ENCODE assay signal across 26 mouse cellular contexts in genomic region chr8:53892205-53892710, GRCm38 (mm10).
A peak's percentile ranks its signal among the peaks of the same experiment; 100 is the strongest.
DNase-seq lines count a peak whose midpoint lies in the region; ATAC-seq lines count a peak whose summit lies in the region.
"Had no signal": no experiment of that assay in that cellular context is flagged by ENCODE, and none has a peak within 500 bp of the region (broad histone marks: within the 10 kb centered on the region; RNA-seq: fewer than 3 reads in every experiment).

No protein-coding gene starts in this region.

- H3K9ac ChIP-seq in forebrain, embryonic 13.5 days: no peak overlapping the region
- H3K9ac ChIP-seq: heart, embryonic 13.5 days; hindbrain, embryonic 14.5 days; limb, embryonic 12.5 days; liver, embryonic 15.5 days; lung, embryonic 15.5 days had no signal

- H3K36me3 ChIP-seq in forebrain, embryonic 13.5 days (ENCODE audit: poor library complexity, severe bottlenecking): no peaks in the 10 kb centered on the region
- no peaks in the 10 kb centered on the region for H3K36me3 ChIP-seq in forebrain, embryonic 10.5 days (replicated peaks)
- H3K36me3 ChIP-seq: heart, embryonic 13.5 days; limb, embryonic 12.5 days; liver, embryonic 15.5 days; lung, embryonic 15.5 days had no signal

- ATAC-seq in forebrain, embryonic 13.5 days: peak; percentile 64
- peak; percentile 36; the same call in 1 of the 2 replicates for ATAC-seq in common myeloid progenitor, adult 5-6 weeks (replicated peaks; ENCODE audit: low read depth, poor library complexity, severe bottlenecking)
- ATAC-seq in activated CD4-positive, CD25-positive, alpha-beta regulatory T cell, adult 4 months: no peak
- ATAC-seq: intestine, postnatal 0 days; midbrain, embryonic 16.5 days; Patski had no signal

- no peaks in the 10 kb centered on the region for H3K9me3 ChIP-seq in forebrain, embryonic 13.5 days (replicated peaks)
- no peaks in the 10 kb centered on the region for H3K9me3 ChIP-seq in forebrain, embryonic 10.5 days
- H3K9me3 ChIP-seq: heart, embryonic 13.5 days; limb, embryonic 12.5 days; liver, embryonic 15.5 days; lung, embryonic 15.5 days had no signal

- no peak overlapping the region for H3K27ac ChIP-seq in forebrain, embryonic 13.5 days
- no peak overlapping the region for H3K27ac ChIP-seq in forebrain, embryonic 10.5 days
- H3K27ac ChIP-seq: heart, embryonic 13.5 days; hindbrain, embryonic 14.5 days; limb, embryonic 12.5 days; liver, embryonic 15.5 days; lung, embryonic 15.5 days; stomach, postnatal 0 days had no signal

- intact Hi-C loops in left cerebral cortex, postnatal 14 days (cut with DNase I): no loop called here
- intact Hi-C loops in left cerebral cortex, postnatal 36 days (cut with DNase I): no loop called here

- DNase-seq in forebrain, embryonic 10.5 days (ENCODE audit: extremely low spot score, low spot score): no peak
- DNase-seq in left cerebral cortex, postnatal 14 days (ENCODE audit: low spot score in 2 of 2): peak; percentile 5 to 43
- DNase-seq in left cerebral cortex, postnatal 36 days (ENCODE audit: low spot score in 2 of 2): no peak
- DNase-seq in telencephalon, adult 2 months (ENCODE audit: low read depth, low spot score): peak; percentile 31
- DNase-seq: adrenal gland, postnatal 14 days; cerebellum, adult 18-20 months; gastrocnemius, postnatal 25 days; heart, adult 18-20 months; heart, postnatal 10 days; kidney, postnatal 25 days; right cerebral cortex, postnatal 4 days; thymus, adult 2 months; thymus, postnatal 4 days had no signal

- 85% methylated on average over 4 of the region's 4 CpGs for WGBS in forebrain, embryonic 13.5 days
- WGBS in forebrain, embryonic 10.5 days: 92% methylated on average over 4 of the region's 4 CpGs

- no peak overlapping the region for H3K4me2 ChIP-seq in forebrain, embryonic 13.5 days
- H3K4me2 ChIP-seq: heart, embryonic 13.5 days; hindbrain, embryonic 14.5 days; limb, embryonic 12.5 days; liver, embryonic 15.5 days; lung, embryonic 15.5 days; midbrain, embryonic 11.5 days had no signal

- no peak overlapping the region for H3K4me3 ChIP-seq in forebrain, embryonic 13.5 days
- H3K4me3 ChIP-seq in forebrain, embryonic 10.5 days: no peak overlapping the region
- H3K4me3 ChIP-seq: heart, embryonic 13.5 days; limb, embryonic 12.5 days; liver, embryonic 15.5 days; lung, embryonic 15.5 days had no signal

- H3K4me1 ChIP-seq in forebrain, embryonic 13.5 days: no peaks in the 10 kb centered on the region
- no peaks in the 10 kb centered on the region for H3K4me1 ChIP-seq in forebrain, embryonic 10.5 days
- H3K4me1 ChIP-seq: limb, embryonic 12.5 days; liver, embryonic 15.5 days; lung, embryonic 15.5 days had no signal

- H3K27me3 ChIP-seq in forebrain, embryonic 13.5 days: no peaks in the 10 kb centered on the region
- H3K27me3 ChIP-seq in forebrain, embryonic 10.5 days (ENCODE audit: poor library complexity, severe bottlenecking): no peaks in the 10 kb centered on the region
- H3K27me3 ChIP-seq: heart, embryonic 13.5 days; limb, embryonic 12.5 days; liver, embryonic 15.5 days; lung, embryonic 15.5 days; Patski had no signal

Comparison
In these comparisons a context has a peak if more than half of its experiments do, and no peak if none do; other contexts are left out.
1. DNase-seq: peak in left cerebral cortex, postnatal 14 days (2 of 2) and telencephalon, adult 2 months (single experiment); none in forebrain, embryonic 10.5 days (single experiment) and left cerebral cortex, postnatal 36 days (0 of 2).